Mouse (Mus musculus) kidney, postnatal 10 days (tissue): ENCODE results near the gene Zfp36l1.

Source experiments
- DNase-seq: peaks from one replicate; pipeline ENCODE4 v3.0.0; 2021; ENCODE audit warnings: mixed read lengths

The Zfp36l1 gene

DNA sequence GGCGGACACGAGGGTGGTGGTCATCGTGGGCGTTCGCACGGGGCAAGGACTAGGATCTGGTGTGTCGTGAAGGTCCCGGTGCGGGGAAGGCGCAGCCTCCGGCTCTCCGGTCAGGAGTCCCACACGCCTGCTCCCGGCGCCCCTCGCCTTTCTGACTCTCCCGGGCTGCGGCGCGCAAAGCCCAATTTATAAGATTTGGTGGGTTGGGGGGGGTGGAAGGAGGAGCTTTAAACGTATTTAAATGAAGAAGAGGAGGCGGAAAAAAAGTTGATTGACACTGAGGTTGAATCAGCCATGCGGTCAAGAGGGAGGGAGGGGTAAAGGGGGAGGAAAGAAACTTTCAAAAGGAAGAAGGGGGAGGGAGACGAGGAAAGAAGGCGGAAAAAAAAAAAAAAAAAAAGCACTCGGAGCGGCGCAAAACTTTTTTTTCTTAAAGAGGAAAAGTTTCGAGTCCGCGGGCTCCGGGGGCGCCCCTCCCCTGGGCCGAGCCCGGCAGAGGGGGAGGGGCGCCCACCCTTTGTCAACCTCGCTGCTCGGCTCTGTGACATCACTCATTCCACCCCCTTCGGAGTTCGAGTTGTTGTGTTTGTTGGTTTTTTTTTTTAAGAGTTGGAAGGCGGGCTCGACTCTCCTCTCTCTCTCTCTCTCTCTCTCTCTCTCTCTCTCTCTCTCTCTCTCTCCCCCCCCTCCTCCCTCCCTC lies at the start of gene Zfp36l1:
TSS of gene Zfp36l1 (minus strand) at position 162 of the 700 bp plus-strand sequence.
- DNase-seq = peak; percentile 97

DNA sequence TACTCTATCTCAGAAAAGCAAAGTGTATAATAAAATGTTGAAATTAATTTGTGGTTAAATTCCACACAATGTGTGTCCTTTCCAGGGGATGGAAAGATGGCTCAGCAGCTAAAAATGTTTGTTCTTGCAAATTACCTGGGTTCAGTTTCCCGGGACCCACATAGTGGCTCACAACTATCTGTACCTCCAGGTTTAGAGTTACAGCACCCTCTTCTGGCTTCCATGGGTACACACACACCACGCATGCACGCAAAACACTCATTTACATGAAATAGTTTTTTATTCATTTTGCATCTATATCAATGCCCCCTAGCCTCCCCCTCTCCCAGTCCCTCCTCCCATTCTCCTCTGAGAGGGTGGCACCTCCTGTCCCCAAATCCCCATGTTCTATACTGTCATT lies 49.6 kb upstream of the Zfp36l1 start:
- DNase-seq = no peak

DNA sequence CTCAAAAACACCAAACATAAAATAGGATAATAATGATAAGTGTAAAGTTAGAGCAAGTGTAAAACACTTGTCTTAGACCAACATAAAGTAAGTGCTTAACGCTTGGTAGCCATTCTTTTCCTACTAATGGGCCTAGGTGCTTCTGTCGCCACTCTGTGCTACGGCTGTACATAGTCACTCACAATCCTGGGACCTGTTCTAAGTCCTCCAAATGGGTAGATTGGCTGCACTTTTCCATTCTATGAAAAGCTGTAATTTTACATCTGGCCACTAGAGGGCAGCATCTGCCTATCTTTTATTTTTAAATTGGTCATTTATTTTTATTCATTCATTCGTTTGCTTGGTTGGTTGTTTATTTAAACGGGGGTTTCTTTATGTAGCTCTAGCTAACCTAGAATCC lies 44.9 kb upstream of the Zfp36l1 start:
- no peak for DNase-seq

DNA sequence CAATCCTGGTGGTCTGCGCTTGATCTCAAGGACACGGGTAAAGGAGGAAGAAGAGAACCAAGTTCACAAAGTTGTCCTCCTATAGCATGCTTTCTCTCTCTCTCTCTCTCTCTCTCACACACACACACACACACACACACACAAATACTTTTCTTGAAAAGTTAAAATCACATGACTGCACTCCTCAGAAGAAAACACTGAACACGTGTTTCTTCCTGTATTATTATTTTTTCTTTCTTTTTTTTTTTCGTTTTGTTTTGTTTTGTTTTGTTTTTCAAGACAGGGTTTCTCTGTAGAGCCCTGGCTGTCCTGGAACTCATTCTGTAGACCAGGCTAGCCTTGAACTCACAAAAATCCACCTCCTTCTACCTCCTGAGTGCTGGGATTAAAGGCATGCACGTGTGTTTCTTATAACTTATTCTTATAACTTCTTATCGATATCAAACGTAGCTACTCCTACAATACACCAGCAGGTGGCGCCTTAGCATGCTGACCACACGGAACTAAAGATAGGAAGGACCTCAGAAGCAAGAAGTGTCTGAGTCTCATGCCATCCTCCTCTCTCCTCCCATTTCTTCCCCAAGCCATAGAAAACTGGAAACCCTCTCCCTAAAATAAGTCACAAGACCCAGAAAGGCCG lies 41.0 kb upstream of the Zfp36l1 start:
- DNase-seq = peak; percentile 78

DNA sequence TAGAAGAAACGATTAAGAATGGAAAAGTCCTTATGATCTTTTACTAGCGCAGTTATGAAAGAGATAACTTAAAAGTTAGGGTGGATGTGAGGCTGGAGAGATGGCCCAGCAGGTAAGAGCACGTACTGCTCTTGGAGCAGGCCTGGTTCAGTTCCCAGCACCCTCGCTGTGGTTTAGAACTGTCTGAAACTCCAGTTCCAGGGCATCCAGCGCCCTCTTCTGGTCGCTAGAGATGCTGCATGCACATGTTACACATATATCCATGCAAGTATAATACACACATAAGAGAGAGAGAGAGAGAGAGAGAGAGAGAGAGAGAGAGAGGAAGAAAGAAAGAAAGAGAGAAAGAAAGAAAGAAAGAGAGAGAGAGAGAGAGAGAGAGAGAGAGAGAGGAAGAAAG lies 40.3 kb upstream of the Zfp36l1 start:
- DNase-seq = no peak

DNA sequence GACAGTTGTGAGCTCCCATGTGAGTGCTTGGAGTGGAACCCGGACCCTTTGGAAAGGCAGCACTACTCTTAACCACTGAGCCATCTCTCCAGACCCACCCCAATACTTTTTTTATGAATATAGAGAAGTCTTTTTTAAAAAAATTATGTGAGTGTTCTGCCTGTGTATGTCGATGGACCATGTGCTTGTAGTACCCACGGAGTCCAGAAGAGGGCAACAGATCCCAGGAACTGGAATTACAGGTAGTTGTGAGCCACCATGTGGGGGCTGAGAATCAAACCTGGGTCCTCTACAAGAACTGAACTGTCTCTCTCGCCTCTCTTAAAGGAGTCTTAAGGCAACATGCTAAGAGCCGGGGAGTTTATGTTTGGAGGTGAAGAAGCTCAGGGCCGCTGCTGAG lies 39.0 kb upstream of the Zfp36l1 start:
- no peak for DNase-seq

DNA sequence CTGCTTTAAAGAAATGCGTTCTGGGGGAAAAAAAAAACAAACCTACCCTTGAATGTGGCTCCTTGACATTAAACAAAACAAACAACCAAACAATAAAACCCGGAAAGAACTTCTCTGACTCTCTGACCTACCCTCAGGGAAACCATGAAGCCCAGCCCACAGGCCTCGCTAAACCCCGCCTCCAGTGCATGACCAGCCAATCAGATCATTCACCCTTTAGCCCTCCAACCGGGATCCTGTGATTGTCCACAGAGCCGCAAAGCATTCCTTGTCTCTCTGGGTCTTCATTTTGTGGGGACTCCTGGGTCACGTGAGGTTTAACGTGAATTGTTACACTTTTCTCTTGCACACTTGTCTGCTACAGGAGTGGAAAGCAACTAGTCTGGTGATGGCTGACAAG lies 37.8 kb upstream of the Zfp36l1 start:
- peak; percentile 55 for DNase-seq

DNA sequence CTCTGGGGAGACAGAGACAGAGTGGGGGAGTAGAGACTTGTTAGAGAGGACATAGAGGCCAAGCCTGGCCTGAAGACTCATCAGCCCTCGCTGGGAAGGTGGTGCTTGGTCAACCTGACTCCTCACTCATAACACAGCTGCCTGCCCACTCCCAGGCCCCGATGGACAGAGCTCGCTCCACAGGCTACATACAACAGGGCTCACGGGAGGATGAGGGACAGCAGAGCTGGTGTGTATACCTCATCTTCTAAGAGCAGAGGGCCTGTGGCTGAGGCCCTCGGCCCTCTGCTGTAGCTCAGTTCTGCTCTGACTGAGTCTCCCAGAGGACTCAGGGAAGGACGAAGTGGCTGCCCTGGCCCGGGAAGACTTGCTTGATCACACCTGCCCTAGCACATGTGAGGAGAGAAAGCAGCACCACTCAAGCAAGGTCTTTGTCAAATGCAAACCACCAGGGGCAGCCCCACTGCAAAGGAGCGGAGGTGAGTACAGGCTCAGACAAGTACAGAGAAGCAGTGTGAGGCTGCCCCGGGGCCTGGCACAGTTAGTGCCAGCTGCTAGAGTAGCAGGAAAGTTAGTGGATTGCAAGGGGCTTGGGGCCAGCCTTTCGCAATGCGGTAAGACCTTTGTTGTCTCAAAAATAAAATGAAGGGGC lies 34.9 kb upstream of the Zfp36l1 start:
- no peak for DNase-seq

DNA sequence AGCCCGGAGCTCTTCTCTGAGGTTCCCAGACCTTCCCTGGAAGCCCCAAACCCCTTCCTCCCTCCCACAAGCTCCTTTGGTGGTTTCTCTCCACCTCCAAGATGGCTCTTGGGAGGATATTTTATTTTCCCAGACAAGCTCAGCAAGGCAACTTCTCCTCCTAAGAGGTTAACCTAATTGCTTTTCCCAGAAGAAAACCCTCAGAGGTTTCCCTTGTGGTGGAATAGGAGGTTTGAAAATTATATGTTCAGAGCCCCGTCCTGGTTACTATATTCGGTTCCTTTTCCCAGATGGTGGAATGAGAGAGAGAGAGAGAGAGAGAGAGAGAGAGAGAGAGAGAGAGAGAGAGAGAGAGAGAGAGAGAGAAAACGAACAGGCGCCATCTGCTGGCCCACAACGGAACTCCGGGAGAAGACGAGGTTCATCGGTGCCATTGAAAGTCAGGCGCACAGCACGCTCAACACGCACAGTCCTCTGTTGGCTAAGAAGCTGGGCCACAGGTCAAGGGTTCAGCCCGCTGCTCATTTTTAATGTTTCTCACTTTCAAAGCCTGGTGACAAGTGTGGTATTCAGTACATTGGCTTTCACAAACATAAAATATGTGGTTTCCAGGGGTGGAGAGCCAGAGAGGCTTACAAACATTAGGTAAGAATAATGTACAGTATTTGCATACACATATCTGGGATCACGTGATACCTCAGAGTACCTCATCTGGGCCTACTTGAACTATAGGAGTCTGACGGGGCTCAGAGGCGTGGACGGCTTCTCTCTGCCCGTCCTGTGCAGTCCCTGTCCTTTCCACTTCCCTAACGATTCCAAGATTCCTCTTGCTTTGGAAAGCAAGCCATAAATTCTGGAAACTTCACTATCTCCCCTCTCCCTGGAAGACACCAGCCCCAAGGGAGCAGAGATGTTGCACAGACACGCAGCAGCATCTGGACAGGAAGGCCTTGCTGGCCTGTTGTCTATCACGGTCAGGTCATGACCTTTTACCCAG lies 33.7 kb upstream of the Zfp36l1 start:
- peak; percentile 89 for DNase-seq

DNA sequence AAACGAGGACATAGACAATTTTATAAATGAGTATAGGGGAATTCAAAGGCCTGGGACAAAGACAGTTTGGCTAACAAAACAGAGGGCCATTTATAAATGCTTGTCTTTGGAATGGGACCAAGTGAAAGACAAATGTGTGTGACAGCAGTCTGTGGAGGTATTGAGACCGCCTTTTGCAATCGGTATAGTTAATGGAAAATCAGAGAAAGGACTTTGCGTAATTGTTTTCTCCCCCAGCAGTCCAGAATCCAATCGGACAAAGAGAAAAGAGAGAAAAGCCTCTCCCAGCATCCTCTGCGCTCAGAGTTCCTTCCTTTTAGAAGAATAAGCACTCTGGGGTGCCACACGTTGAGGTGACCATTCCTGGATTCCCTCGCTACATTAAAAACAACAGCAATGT lies 32.6 kb upstream of the Zfp36l1 start:
- DNase-seq = no peak

DNA sequence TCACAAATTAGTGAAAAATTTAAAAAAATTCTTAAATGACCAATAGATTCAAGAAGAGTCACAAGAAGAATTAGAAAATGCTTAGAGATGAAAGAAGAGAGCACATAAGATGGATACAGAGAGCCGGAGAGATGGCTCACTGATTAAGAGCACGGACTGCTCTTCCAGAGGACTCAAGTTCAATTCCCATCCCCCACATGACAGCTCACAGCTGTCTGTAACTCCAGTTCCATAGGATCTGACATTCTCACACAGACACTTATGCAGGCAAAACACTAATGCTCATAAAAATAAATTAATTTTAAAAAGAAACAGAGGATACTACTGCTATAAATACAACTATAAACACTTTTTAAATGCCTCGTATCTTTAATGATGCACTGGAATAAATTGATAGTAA lies 32.0 kb upstream of the Zfp36l1 start:
- DNase-seq = no peak

DNA sequence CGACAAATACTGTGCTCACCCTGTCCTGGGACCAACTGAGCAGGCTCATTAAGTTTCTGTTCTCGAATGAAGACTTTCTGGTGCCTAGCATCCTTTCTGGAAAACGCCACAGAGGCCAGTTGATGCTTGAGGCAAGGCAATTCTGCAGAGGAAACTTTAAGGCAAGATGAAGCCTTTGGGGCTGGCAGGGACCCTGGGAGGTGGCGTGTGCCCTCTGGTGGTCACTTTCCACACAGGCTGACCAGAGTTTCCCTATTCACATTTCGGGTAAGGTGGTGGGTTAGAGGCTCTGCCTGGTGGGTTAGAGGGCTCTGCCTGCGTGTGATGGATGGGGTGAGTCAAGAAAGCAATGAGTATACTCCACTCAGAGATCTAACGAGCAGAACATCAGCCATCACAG lies 28.7 kb upstream of the Zfp36l1 start:
- peak; percentile 81 for DNase-seq

DNA sequence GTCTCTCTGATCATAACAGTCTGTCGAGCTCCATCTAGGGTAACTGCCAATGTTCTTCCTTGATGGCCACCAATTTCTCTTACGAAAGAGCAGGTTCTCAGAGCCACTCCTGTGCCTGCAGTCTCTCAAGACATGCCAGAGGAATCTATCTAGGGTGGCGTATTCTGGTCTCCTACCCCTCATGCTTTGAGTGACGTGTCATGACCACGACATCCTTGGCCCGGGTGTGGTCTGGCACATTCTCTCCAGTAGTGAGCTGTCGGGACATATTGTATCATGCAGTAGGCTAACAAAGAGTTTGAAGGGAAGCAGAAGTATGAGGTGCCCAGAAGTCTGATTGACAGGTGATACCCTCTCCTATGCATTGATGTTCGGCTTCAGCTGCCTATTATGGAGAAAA lies 28.2 kb upstream of the Zfp36l1 start:
- no peak for DNase-seq

DNA sequence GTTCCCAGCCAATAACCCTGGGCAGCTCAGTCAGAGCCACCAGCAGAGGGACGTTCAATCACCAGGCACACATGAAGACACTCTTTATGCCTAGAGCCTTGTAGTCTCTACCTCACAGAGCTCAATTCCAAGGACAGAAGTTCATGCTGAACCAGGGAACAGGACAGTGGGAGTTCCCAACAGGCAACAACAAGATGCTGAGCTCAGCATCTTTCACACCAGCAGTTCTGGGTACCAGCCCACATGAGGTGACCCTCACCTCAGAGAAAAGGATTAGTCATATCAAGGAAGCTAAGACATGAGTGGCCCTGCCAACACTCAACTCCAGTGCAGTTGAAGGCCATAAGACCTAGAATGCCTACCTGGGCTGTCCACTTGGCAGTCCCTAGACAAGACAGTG lies 24.9 kb upstream of the Zfp36l1 start:
- no peak for DNase-seq

DNA sequence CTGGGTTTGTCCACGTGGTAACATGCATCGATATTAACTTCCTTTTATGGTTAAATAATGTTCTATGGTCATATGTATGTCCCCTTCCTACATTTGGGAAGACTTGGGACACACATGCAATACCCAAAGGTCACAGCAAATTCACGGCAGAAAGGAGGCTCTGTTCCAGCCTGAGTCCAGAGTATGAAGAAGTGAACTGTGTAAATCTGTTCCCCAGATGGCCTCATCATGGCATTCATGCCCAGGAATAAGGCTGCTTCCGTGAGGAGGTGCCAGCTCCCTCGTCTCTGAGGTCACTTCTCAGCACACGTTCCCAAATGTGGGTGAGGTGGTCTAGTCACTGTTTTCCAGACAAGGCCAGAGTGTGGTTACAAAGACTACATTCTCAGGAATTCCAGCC lies 24.4 kb upstream of the Zfp36l1 start:
- no peak for DNase-seq

DNA sequence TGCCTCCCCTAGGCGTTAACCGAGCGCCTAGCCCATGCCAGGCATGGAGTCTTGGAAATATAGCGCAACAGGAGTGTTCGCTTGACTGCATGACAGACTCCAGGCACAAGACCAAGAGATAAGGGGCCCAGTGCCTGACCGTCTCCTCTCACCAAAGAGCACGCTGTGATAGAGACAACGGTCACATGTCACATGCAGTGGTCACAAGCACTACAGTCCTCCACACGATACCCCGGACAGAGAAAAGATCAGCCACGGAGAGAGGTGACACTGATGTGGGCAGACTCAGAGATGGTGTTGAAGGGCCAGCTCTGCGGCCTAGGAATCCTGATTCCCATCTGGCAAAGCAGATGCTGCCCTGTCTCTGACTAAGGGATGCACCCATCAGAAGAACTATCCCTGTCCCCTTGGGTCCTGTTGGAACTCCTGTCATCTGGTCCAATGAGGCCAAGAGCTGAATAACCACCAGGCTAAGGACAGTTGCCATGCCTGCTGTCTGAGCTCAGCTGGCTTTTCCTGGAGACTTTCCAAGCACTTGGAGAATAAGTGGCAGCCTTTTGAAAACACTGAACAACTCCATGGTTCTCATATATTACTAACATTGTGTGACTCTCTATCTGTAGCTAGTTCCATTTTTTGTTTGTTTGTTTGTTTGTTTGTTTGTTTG lies 23.6 kb upstream of the Zfp36l1 start:
- no peak for DNase-seq

DNA sequence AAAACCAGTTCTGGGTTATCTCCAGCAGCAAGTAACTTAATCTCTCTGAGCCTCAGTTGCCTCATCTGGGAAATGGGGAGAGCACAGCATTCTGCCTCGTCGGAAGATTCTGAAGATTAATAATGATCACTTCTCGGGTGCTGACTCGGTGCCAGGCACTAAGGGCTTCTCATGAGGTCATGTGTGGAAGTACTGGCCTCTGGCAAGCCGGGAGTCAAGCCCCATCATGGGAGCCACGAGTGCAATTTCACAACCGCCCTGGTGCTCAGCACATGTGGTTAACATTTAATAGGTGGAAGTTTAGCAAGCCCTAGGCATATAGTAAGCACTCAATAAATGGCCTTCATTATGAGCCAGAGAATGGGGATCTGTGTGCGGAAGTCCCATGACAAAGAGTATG lies 22.4 kb upstream of the Zfp36l1 start:
- no peak for DNase-seq

DNA sequence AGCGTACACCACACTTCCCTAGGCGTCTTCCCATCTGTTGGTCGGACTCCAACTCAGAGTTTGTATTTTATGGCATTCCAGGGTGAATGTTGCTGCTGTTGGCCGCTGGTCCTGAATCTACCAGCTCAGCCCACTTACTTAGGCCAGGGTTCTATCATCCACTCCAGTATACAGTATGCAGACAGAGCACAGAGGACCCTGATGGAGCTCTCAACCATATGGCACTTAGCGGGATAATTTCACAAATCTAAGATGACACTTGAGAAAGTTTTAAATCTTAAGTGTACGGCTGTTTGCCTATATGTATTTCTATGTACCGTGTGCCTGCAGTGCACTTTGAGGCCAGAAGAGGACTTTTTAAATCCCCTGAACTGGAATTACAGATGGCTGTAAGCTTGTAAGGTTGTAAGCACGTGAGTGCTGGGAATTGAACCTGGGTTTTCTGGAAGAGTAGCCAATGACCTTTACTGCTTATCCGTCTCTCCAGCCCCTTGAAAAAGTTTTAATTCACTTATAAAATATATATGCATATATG lies 20.3 kb upstream of the Zfp36l1 start:
- DNase-seq = no peak

DNA sequence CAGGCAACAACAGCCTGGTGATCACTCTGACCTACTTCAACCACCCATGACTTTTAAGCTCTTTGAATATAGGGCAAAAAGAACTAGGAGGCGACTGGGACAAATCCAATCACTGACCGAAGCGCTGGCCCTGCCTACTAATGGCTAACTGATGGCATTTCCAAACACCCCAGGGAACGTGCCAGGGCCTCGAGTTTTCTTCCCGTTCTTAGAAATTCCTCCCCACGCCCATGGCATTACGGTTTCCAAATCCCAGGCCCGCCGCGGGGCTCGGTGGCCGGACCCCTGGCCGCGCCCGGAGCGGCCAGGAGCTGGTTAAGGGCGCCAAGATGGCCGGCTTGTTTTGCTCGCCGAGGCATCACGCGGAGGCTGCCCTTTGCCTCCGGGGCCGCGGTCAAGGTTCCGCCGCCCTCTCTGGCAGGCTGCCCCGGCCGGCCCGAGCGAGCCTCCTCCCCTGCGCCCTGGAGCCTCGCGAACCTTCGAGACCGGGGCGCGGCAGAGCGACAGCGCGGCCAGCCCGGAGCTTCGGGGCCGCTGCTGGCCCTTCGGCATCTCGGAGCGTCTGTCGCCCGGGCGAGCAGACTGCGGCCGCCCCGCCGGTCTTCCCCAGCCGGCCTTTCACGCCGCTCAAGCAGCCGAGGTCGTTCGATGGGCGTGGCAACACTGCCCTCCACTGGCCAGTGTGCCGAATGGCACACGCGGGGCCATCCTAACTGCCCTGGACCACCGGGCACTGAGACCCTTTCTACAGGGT lies 19.6 kb upstream of the Zfp36l1 start:
- peak; percentile 95 for DNase-seq

DNA sequence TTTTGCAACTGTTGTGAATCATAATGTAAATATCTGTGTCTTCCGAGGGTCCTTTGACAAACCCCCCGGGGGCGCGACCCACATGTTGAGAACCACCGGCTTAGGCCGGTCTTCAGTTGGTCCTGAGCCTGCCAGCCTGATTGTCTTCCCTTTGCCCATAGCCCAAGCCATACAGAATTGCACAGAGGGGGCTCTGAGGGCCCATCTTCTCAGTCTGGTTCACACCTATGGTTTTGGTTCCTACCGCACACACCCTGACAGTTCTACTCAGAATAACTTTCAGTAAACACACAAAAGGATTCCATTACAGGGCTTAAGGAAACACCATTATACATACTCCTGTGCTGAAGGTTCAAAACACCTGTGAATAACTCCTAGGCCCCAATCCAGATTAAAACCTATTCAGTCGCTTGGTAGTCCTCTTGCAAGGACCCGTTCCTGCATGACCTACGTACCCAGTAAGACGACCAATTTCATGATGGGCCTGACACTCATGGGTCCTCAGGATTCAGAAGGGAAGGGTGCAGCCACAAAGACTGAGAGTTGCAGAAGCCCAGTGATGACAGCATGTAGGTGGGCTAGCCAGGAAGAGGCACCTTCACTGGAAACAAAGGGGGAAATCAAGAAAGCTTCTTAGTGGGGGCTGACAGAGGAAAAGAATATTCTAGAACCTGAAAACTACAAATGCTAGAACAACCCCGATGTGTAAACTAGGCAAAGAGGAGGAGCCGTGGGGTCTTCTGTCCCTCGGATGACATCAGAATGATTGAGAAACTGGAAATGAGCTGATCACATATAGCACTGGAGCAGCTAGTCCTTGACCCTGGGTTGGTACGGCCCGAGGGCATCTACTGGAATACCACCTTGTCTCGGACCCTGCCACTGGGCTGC lies 18.8 kb upstream of the Zfp36l1 start:
- DNase-seq = peak; percentile 46
